Mouse (Mus musculus) heart, postnatal 10 days (tissue): ENCODE results near the gene Hcfc2. TPM values are rescaled to one million over a fixed set of nuclear protein-coding genes. Genes with fewer than 3 reads are reported as not detected.

Experiments used
- DNase-seq, 2 experiments: peaks; one replicate each; pipeline ENCODE4 v3.0.0; 2021
- intact Hi-C: fragments of 180-260 bp; cut with DNase I; formaldehyde crosslinking; loops from one replicate; pipeline ENCODE4 v1.15.1; 2025
- total RNA-seq, 2 experiments: library from RNA; stranded (reverse); gene quantifications; 2 replicates each; pipeline ENCODE4 v1.2.3; 2021

The Hcfc2 gene
- 10 to 100 TPM; 30.1 to 38.4 TPM for total RNA-seq

DNA sequence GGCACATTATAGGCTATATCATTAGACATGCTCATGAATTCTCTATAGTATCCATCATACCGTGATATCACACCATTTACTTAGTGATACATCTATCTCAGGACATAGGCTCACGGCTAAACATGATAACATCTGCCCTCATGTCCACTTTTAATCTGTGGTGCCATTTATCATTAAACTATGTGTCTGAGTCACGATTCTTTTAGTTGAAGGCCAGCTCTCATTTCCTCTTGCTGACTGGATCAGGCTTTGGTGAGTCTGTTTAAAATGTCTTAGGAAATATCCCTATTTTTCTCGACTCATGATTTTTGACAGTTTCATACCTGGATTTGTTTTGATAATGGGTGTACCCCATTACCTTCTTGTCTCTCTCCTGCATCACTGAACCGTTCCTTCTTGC, at the start of gene Hcfc2:
Hcfc2 (plus strand) TSS at position 205 of the 400 bp plus-strand sequence.
- intact Hi-C loops = loop anchor here (5.0 kb wide), 1 partner anchor 166 kb away; no protein-coding TSS in a partner anchor
- DNase-seq = no peak

- DNase-seq = peak in 1 of 2 experiments; percentile 22
- intact Hi-C loops = no loop called here
These were observed 48.7 kb upstream of the Hcfc2 start for GRCm38 (mm10) chr10:82647205-82647811.

DNA sequence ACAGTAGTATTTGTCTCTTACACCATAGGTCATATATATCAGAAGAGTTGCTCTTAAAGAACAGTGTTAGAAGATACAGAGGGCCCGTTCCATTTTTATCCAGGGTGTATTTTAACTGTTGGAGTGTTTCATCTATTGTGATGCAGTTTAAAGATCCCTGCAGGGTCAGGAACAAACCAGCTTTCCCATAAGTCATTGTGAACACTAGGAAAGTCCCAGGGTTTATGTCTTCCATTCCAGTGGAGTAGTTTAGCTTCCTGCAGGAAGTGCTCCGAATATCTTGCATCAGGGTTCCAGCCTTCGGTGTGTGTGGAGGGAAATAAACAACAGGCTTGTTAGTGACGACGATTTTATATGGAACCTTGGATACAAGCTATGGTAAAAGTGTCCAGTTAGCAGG, 44.7 kb upstream of the Hcfc2 start:
- intact Hi-C loops = no loop called here
- DNase-seq = no peak

- DNase-seq = no peak
- intact Hi-C loops = no loop called here
These were observed 43.3 kb upstream of the Hcfc2 start for GRCm38 (mm10) chr10:82652625-82653024.

- intact Hi-C loops = no loop called here
- DNase-seq = no peak
These were observed 41.4 kb upstream of the Hcfc2 start for GRCm38 (mm10) chr10:82654581-82654980.

GRCm38 (mm10) chr10:82661820-82662219, 34.1 kb upstream of the Hcfc2 start:
- intact Hi-C loops = no loop called here
- DNase-seq = no peak

DNA sequence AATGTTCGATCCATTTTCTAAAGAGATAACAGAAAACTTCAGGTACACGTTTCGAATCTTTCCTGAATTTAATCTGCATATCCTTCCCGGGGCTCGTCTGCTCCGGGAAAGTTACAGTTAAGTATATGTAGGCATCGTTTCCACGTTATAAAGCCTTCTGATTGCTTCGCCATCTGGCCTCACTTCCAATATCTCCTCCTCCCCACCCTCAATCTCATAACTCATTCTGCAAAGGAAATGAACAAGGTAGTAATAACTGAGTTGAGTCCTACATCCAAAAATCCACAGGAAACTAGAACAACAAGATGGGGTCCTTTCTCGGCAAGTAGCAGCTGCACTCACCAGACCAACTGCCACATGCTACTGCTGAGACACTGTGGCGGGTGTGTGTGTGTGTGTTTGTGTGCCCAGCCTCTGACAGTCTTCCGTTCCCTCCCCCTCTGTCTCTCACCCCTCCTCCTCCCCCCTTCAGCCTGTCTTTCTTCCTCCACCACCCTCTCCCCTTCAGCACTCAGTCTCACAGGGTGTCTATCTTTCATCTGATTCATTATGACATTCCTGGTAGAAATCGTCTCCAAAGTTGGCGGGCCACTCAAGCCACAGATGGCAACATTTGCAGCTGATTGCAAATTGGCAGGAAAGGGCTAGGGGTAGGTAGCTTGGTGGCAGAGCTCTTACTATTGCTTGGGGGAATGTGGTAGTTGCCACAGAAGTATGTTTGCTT, 33.5 kb upstream of the Hcfc2 start:
- DNase-seq = no peak
- intact Hi-C loops = no loop called here

- DNase-seq = no peak
- intact Hi-C loops = no loop called here
These were observed 32.7 kb upstream of the Hcfc2 start for GRCm38 (mm10) chr10:82663289-82663688.

- intact Hi-C loops = loop anchor here (2.0 to 5.0 kb wide), 3 partner anchors 33 to 235 kb away; no protein-coding TSS in a partner anchor
These were observed 30.0 kb upstream of the Hcfc2 start for GRCm38 (mm10) chr10:82665951-82666350.

DNA sequence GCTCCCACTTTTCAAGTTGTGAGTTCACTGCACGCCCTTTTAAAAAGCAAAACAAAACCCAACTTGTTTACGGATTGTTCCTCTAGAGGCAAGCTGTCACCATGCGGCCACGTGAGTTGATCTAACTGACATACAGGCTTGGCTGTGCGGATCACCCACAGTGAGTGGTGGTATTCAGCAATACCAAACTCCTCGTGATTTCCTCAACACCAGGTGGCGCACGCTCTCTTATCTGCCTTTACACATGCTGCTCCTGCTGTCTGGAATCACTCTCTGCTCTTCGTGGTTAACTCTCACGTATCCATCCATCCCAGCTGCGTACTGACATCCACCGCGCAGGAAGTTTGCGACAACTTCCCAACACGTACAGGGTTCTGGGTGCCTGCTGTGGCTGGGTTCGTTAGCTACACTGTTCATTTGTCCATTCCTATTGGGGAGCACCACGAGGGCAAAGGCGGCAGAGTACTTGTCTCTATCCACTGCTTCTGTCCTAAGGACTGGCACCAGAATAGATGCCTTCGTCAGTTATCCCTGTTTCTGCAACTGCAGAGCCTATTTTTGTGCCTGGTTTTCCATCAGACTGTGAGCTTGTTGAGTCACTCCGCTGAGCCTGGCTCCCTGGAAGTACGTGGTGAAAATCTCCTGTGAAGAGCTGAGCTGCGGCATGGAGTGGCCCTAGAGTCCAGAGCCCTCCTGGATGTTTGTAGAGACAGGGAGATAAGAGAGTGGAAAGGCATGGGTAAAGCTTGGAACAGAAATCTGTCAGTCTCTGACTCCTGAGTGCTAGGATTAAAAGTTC, 29.3 kb upstream of the Hcfc2 start:
- intact Hi-C loops = loop anchor here (2.0 to 5.0 kb wide), 3 partner anchors 32 to 234 kb away; no protein-coding TSS in a partner anchor
- DNase-seq = peak; percentile 88 to 92

More at GRCm38 (mm10) chr10:82665951-82666350, 30.0 kb upstream of the Hcfc2 start:
- no peak for DNase-seq

DNA sequence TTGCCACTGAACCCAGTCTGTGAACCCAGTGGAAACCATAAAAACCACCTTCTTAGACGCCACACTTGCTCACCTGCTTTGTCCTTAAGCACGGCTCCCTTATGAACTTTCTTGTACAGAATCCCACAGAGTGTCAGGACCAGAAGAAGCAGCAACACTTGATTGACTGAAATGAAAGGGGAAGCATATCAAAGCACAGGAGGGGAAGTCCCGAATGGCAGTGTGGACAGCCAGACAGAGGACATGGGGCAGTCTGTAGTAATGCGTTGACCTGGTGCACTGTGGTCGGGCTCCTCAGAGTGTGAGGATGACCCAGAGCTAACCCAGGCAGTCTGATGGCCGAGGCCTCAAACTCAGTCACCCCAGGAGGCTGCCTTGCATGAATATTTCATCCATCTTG, 25.8 kb upstream of the Hcfc2 start:
- intact Hi-C loops = no loop called here
- DNase-seq = no peak

GRCm38 (mm10) chr10:82676949-82677348, 19.0 kb upstream of the Hcfc2 start:
- intact Hi-C loops = no loop called here

GRCm38 (mm10) chr10:82680769-82681168, 15.2 kb upstream of the Hcfc2 start:
- intact Hi-C loops = no loop called here
- DNase-seq = no peak

More at GRCm38 (mm10) chr10:82676949-82677348, 19.0 kb upstream of the Hcfc2 start:
- no peak for DNase-seq

DNA sequence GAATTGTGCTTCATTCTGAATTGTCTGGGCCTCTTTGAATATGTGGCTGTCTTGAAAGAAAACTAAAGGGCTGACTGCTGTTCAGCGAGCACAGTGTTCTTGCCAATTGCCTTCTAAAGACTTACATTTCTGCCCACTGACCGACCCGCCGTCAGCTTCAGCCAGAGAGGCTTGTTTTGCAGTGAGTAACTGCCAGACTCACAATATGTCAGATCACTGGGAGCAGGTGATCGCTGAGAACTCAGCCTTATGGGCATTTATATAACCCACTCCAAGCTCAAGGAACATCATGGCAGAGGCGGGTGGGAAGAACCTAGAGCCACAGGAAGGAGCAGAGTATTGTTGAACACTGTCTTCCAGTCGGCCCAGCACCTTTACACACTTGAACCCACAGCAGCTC, 14.3 kb upstream of the Hcfc2 start:
- intact Hi-C loops = no loop called here

DNA sequence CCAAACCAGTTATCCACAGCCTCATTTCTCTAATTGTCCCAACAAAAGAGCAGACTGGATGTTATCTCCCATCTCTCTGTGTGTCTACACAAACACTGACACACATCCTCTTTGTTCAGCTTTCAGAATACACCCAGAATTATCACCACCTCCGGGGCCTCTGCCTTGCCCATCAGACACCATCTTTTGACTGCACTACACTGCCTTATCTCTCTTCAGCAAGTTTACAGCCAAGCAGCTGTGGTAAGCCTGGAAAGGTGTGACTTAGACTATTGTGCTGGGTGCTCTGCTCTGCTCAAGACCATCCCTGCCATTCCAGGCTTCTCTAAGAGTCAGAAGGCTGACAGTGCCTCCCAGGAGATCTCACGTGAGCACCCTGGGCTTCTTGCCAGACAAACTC, 10.5 kb upstream of the Hcfc2 start:
- DNase-seq = no peak
- intact Hi-C loops = no loop called here

More for the DNA sequence above, 14.3 kb upstream of the Hcfc2 start:
- DNase-seq = no peak

DNA sequence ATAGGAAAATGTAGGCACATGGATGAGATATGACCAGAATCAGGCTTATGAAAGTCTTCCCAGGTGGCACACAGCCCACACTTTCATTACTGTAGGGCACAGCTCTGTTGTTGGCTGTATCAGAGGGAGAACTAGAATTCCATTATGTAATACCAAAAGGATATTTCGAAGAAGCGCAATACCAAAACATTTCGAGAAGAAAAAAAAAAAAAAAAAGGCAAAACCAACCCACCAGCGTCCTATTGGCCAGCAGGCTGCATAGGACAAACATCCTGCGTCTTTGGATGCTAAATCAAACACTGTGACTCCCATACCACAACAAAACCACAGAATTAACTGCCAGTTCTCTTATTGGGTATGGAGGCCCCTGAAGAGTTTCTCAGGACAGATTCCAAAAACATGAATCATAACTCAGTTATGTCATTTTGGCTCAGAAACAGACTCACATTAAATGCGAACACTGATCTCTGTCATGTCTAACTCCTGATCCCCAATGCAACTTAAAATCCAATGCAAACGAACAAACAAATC, 6.2 kb upstream of the Hcfc2 start:
- peak; percentile 13 to 27 for DNase-seq
- intact Hi-C loops = no loop called here

DNA sequence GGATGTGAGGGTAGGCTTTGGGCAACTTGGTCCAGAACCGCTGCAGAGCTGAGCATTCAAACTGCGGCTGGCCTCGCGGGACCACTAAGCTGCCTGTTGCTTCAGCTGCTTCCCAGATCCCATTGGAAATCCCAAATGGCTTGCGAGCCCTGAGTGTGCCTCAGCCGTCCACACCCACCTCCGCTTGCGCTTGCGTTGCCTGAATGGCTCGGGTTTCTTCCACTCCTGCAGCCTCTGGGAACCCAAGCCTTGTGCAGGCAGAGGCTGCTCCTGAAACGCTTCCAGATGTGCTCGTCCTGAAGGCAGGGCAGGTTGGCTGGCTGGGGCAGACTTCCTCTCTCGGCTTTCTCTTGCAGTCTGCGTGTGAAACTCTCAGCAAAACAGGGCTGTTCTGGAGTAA, 5.5 kb upstream of the Hcfc2 start, which contains the start of gene Glt8d2:
Glt8d2 (minus strand) TSS at position 157 of the 400 bp plus-strand sequence.
- DNase-seq = peak; percentile 71 to 72
- intact Hi-C loops = no loop called here

- DNase-seq = peak; percentile 10 to 18
- intact Hi-C loops = loop anchor here (5.0 kb wide), 1 partner anchor 166 kb away; no protein-coding TSS in a partner anchor
These were observed 606 bp downstream of the Hcfc2 start for GRCm38 (mm10) chr10:82696453-82697079.

- intact Hi-C loops = loop anchor here (5.0 kb wide), 1 partner anchor 165 kb away; no protein-coding TSS in a partner anchor
- DNase-seq = peak; percentile 29 to 40
These were observed 1.4 kb downstream of the Hcfc2 start for GRCm38 (mm10) chr10:82697305-82697898.
